Mouse (Mus musculus): ENCODE results near the gene Snhg11. TPM values are rescaled to one million over a fixed set of nuclear protein-coding genes. Genes with fewer than 3 reads are reported as not detected.

Gene Snhg11
- 25.5 and 30.6 TPM in 2 replicates for polyA plus RNA-seq (2012; rRNA removed; ENCODE audit: low replicate concordance)

DNA sequence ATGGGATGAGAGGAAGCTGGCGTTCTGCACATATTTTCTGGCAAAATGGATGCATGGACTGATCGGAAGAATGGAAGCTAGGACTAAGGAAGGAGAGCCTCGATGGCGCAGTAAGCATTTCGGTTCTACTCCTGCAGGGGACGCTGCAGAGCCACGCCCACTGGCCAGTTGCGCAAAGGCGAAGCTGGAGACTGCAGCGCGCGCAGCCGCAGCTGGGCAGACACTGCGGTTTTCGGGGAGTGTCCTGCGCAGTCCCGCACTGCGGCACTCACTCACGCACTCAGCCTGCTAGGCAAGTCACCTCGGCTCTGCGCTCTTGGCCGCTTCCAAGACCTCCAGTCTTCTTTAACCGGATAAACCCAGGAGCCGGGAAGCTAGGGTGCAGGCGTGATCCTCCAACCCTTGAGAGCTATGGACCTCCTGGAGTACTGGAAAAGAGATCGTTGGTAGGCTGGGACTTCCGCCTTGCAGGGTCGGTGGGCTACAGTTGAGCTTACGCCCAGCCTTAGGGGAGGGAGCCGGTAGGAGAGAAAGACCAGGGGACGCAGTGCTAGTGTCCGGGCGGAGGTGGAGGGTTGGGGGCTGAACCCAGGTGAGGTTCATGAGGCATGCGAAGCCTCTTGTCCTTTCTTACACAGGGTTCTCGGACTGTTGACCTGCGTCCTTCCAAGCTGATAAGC is at the start of gene Snhg11:
Gene Snhg11, plus strand, starts transcription at position 196 of the 680 bp plus-strand sequence.

DNA sequence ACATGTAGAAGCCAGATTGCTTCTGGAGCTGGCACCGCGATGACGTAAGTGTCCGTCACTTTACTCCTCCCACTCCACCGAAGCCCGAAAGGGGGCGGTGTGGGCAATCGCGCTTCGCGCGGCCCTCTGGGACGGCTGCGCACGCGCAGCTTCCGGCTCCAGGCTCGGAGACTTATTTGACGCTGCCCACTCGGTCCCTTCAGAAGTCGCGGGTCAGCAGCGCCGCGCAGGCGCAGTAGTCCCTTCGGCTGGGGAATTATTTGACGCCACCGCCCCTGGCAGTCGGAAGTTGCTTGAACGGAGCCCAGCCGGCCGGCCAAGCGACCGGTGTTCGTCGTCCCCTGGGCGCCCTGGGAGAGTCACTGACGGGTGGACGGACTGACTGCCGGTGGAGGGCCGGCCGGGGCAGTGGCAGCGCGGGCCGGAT is 34.2 kb downstream of the Snhg11 start, which contains the start of gene Ralgapb:
Gene Ralgapb, plus strand, starts transcription at position 254 of the 427 bp plus-strand sequence.

Other genes with a start within 250 kb of the Snhg11 start
- 362 and 382 TPM in 2 replicates for gene Tgm2, start 229.2 kb upstream of the Snhg11 start, polyA plus RNA-seq (2012; rRNA removed; ENCODE audit: low replicate concordance)
- gene D630003M21Rik, start 146.4 kb upstream of the Snhg11 start, polyA plus RNA-seq (2012; rRNA removed; ENCODE audit: low replicate concordance), result 3.3 and 3.4 TPM in 2 replicates
- not detected in 2 replicates for gene Bpi, start 117.5 kb upstream of the Snhg11 start, polyA plus RNA-seq (2012; rRNA removed; ENCODE audit: low replicate concordance)
- gene Lbp, start 69.1 kb upstream of the Snhg11 start, polyA plus RNA-seq (2012; rRNA removed; ENCODE audit: low replicate concordance), result 61.8 and 118 TPM in 2 replicates
- gene Ralgapb, start 34.2 kb downstream of the Snhg11 start, polyA plus RNA-seq (2012; rRNA removed; ENCODE audit: low replicate concordance), result 21.1 and 33.7 TPM in 2 replicates
- gene Adig, start 127.0 kb downstream of the Snhg11 start, polyA plus RNA-seq (2012; rRNA removed; ENCODE audit: low replicate concordance), result 260 and 384 TPM in 2 replicates
- gene Arhgap40, start 137.2 kb downstream of the Snhg11 start, polyA plus RNA-seq (2012; rRNA removed; ENCODE audit: low replicate concordance), result 12.3 and 17.5 TPM in 2 replicates
- 0.07 and 0.13 TPM in 2 replicates for gene Slc32a1, start 235.1 kb downstream of the Snhg11 start, polyA plus RNA-seq (2012; rRNA removed; ENCODE audit: low replicate concordance)
- 6.5 and 10.3 TPM in 2 replicates for gene Actr5, start 249.2 kb downstream of the Snhg11 start, polyA plus RNA-seq (2012; rRNA removed; ENCODE audit: low replicate concordance)

All from mammary gland, adult 2 months (tissue).